Mouse (Mus musculus): ENCODE measurements around the gene Lipn.

Gene Lipn

GRCm38 (mm10) chr19:34066779-34067472, at the start of gene Lipn:
TSS of gene Lipn (plus strand) at chr19:34067358.
- DNase-seq: no peak

- no peak for DNase-seq
These were observed 45.6 kb upstream of the Lipn start for GRCm38 (mm10) chr19:34021440-34022172.

- no peak for DNase-seq
These were observed 44.4 kb upstream of the Lipn start for GRCm38 (mm10) chr19:34022759-34023158.

- no peak for DNase-seq
These were observed 27.4 kb upstream of the Lipn start for GRCm38 (mm10) chr19:34039731-34040130.

GRCm38 (mm10) chr19:34043008-34043407, 24.1 kb upstream of the Lipn start:
- no peak for DNase-seq

GRCm38 (mm10) chr19:34049371-34050039, 17.7 kb upstream of the Lipn start:
- DNase-seq: no peak

GRCm38 (mm10) chr19:34051502-34051901, 15.7 kb upstream of the Lipn start:
- DNase-seq: no peak

GRCm38 (mm10) chr19:34063547-34063946, 3.6 kb upstream of the Lipn start:
- DNase-seq: no peak

GRCm38 (mm10) chr19:34064059-34064458, 3.1 kb upstream of the Lipn start:
- no peak for DNase-seq

GRCm38 (mm10) chr19:34074239-34074638, 7.1 kb downstream of the Lipn start:
- DNase-seq: no peak

- no peak for DNase-seq
These were observed 11.0 kb downstream of the Lipn start for GRCm38 (mm10) chr19:34078130-34078529.

- DNase-seq: peak in 1 of 2 experiments; percentile 4
These were observed 22.0 kb downstream of the Lipn start for GRCm38 (mm10) chr19:34089011-34089680.

GRCm38 (mm10) chr19:34095381-34095780, 28.2 kb downstream of the Lipn start:
- no peak for DNase-seq

- no peak for DNase-seq
These were observed 29.1 kb downstream of the Lipn start for GRCm38 (mm10) chr19:34096228-34096627.

- DNase-seq: no peak
These were observed 33.5 kb downstream of the Lipn start, which contains the start of gene Lipm for GRCm38 (mm10) chr19:34100633-34101032. TSS of gene Lipm (plus strand) at chr19:34100933.

- DNase-seq: no peak
These were observed 34.7 kb downstream of the Lipn start for GRCm38 (mm10) chr19:34101888-34102287.

- no peak for DNase-seq
These were observed 37.7 kb downstream of the Lipn start for GRCm38 (mm10) chr19:34104841-34105240.

GRCm38 (mm10) chr19:34119102-34119501, 51.9 kb downstream of the Lipn start:
- DNase-seq: no peak

GRCm38 (mm10) chr19:34119653-34120052, 52.5 kb downstream of the Lipn start:
- DNase-seq: no peak

GRCm38 (mm10) chr19:34120107-34120731, 53.1 kb downstream of the Lipn start:
- DNase-seq: no peak

All from cerebellum, postnatal 36 days (tissue).